In genomic region chr7:17060782-17061605, GRCm38 (mm10) we compare ENCODE assay signal across 8 mouse cellular contexts. TPM values are rescaled to one million over a fixed set of nuclear protein-coding genes. Genes with fewer than 3 reads are reported as not detected.
DNase-seq lines count a peak whose midpoint lies in the region; ATAC-seq and TF ChIP-seq lines count a peak whose summit lies in the region.

No protein-coding gene starts in this region.

- peak overlapping the region; percentile 86 for H3K4me2 ChIP-seq in kidney, embryonic 14.5 days (replicated peaks; ENCODE audit: low read depth, low read length)
- peak overlapping the region; percentile 68 for H3K4me2 ChIP-seq in lung, embryonic 16.5 days (ENCODE audit: low read depth, low read length)
- peak overlapping the region; percentile 51 for H3K4me2 ChIP-seq in stomach, postnatal 0 days (replicated peaks; ENCODE audit: low read depth)

- H3K9ac ChIP-seq in heart, adult 2 months (ENCODE audit: low read depth, low read length): peak overlapping the region; percentile 67
- H3K9ac ChIP-seq in kidney, embryonic 14.5 days (ENCODE audit: low read depth, low read length): peak overlapping the region; percentile 66; the same call in 1 of the 2 replicates
- H3K9ac ChIP-seq in lung, embryonic 16.5 days (ENCODE audit: low read length): peak overlapping the region; percentile 91
- H3K9ac ChIP-seq in stomach, postnatal 0 days (ENCODE audit: low read length): peak overlapping the region; percentile 78

- no peaks in the 10 kb centered on the region for H3K79me2 ChIP-seq in heart, adult 2 months (replicated peaks; ENCODE audit: control insufficient read depth, insufficient read depth, low read length)

- DNase-seq in left cerebral cortex, adult 2 months (ENCODE audit: extremely low spot score in 1 of 2, low spot score in 2 of 2): peak; percentile 37 to 45
- DNase-seq in left cerebral cortex, adult 11 months (ENCODE audit: low spot score): no peak
- peak; percentile 58 to 68 for DNase-seq in heart, adult 2 months
- peak; percentile 75 for DNase-seq in stomach, postnatal 0 days (ENCODE audit: low spot score)
- no peak for DNase-seq in left cerebral cortex, adult 9 months (ENCODE audit: low spot score in 2 of 2)

- no peaks in the 10 kb centered on the region; the same call in 1 of the 2 replicates for H3K36me3 ChIP-seq in heart, adult 2 months (ENCODE audit: control insufficient read depth, insufficient read depth, low read length)
- H3K36me3 ChIP-seq in kidney, embryonic 14.5 days (ENCODE audit: control insufficient read depth, insufficient read depth, low read length): no peaks in the 10 kb centered on the region
- H3K36me3 ChIP-seq in lung, embryonic 16.5 days (ENCODE audit: control insufficient read depth, insufficient read depth, low read length): no peaks in the 10 kb centered on the region
- H3K36me3 ChIP-seq in stomach, postnatal 0 days (ENCODE audit: control insufficient read depth, insufficient read depth, low read length): no peaks in the 10 kb centered on the region

- TF ChIP-seq EP300 in heart, adult 2 months (IDR thresholded peaks at IDR 0.05; ENCODE audit: insufficient read depth, low read depth, low read length): no peak
- TF ChIP-seq EP300 in stomach, postnatal 0 days (optimal IDR thresholded peaks at IDR 0.05): no peak

- TF ChIP-seq POLR2A in heart, adult 2 months (IDR thresholded peaks at IDR 0.05; ENCODE audit: insufficient read depth, low read depth, low read length): 0 out of 2 replicates have a peak, but pooled peaks have one; percentile 47

- peak overlapping the region; percentile 92 for H3K27ac ChIP-seq in left cerebral cortex, adult 2 months
- no peak overlapping the region for H3K27ac ChIP-seq in brown adipose tissue, adult 24 weeks (replicated peaks; ENCODE audit: low read depth, low read length)
- peak overlapping the region; percentile 86 for H3K27ac ChIP-seq in heart, adult 2 months
- H3K27ac ChIP-seq in kidney, embryonic 14.5 days (ENCODE audit: low read depth, low read length): peak overlapping the region; percentile 94; the same call in 1 of the 2 replicates
- H3K27ac ChIP-seq in lung, embryonic 16.5 days (ENCODE audit: low read length): peak overlapping the region; percentile 100
- peak overlapping the region; percentile 99 for H3K27ac ChIP-seq in stomach, postnatal 0 days (replicated peaks)

- TF ChIP-seq CTCF in left cerebral cortex, adult 2 months (IDR thresholded peaks at IDR 0.05): peak; percentile 39
- TF ChIP-seq CTCF in heart, adult 2 months (IDR thresholded peaks at IDR 0.05): peak; percentile 54
- TF ChIP-seq CTCF in stomach, postnatal 0 days (IDR thresholded peaks at IDR 0.05; ENCODE audit: low read depth): peak; percentile 74

- H3K27me3 ChIP-seq in heart, adult 2 months (ENCODE audit: control insufficient read depth, insufficient read depth, low read length): no peaks in the 10 kb centered on the region
- no peaks in the 10 kb centered on the region for H3K27me3 ChIP-seq in kidney, embryonic 14.5 days (ENCODE audit: control insufficient read depth, insufficient read depth, low read length)
- no peaks in the 10 kb centered on the region for H3K27me3 ChIP-seq in lung, embryonic 16.5 days (ENCODE audit: control insufficient read depth, insufficient read depth, low read depth, low read length)
- no peaks in the 10 kb centered on the region for H3K27me3 ChIP-seq in stomach, postnatal 0 days (ENCODE audit: control insufficient read depth, insufficient read depth, low read length)

- H3K9me3 ChIP-seq in kidney, embryonic 14.5 days (ENCODE audit: control insufficient read depth, low read length): no peaks in the 10 kb centered on the region
- no peaks in the 10 kb centered on the region for H3K9me3 ChIP-seq in lung, embryonic 16.5 days (ENCODE audit: control insufficient read depth, low read length)
- no peaks in the 10 kb centered on the region for H3K9me3 ChIP-seq in stomach, postnatal 0 days (ENCODE audit: control insufficient read depth, low read length)

- intact Hi-C loops in left cerebral cortex, adult 2 months (cut with DNase I): loop anchor here (5.0 kb wide), 1 partner anchor 44 kb away; no protein-coding TSS in a partner anchor
- intact Hi-C loops in heart, adult 2 months (cut with DNase I): no loop called here

- peaks cover 25% of the 10 kb centered on the region for H3K4me1 ChIP-seq in brown adipose tissue, adult 24 weeks (ENCODE audit: control insufficient read depth, insufficient read depth, insufficient read length, low read length)
- peaks cover 28% of the 10 kb centered on the region for H3K4me1 ChIP-seq in heart, adult 2 months (ENCODE audit: control insufficient read depth, insufficient read depth, low read length)
- H3K4me1 ChIP-seq in kidney, embryonic 14.5 days (ENCODE audit: control insufficient read depth, insufficient read depth, low read length): peaks cover 46% of the 10 kb centered on the region
- peaks cover 42% of the 10 kb centered on the region for H3K4me1 ChIP-seq in lung, embryonic 16.5 days (replicated peaks; ENCODE audit: control insufficient read depth, insufficient read depth, low read length)
- peaks cover 9% of the 10 kb centered on the region for H3K4me1 ChIP-seq in stomach, postnatal 0 days (replicated peaks; ENCODE audit: control insufficient read depth, insufficient read depth)

- 40% methylated on average over 22 of the region's 22 CpGs for WGBS in heart, adult 2 months
- WGBS in kidney, embryonic 14.5 days: 79% methylated on average over 22 of the region's 22 CpGs
- 46% methylated on average over 22 of the region's 22 CpGs for whole genome bisulfite sequencing in lung, embryonic 16.5 days
- WGBS in stomach, postnatal 0 days: 16% methylated on average over 21 of the region's 22 CpGs

- ATAC-seq in kidney, embryonic 14.5 days (ENCODE audit: low FRiP score, low TSS enrichment): no peak
- peak; percentile 4; the same call in 1 of the 2 replicates for ATAC-seq in lung, embryonic 16.5 days (ENCODE audit: low read depth)
- no peak; the same call in 1 of the 2 replicates for ATAC-seq in stomach, postnatal 0 days (ENCODE audit: low FRiP score, low TSS enrichment)

- peak overlapping the region; percentile 38 for H3K4me3 ChIP-seq in left cerebral cortex, adult 2 months
- peak overlapping the region; percentile 9; the same call in 1 of the 2 replicates for H3K4me3 ChIP-seq in brown adipose tissue, adult 24 weeks (ENCODE audit: insufficient read depth, low read depth, low read length)
- H3K4me3 ChIP-seq in heart, adult 2 months: peak overlapping the region; percentile 34
- H3K4me3 ChIP-seq in kidney, embryonic 14.5 days (ENCODE audit: low read length): peak overlapping the region; percentile 55; the same call in 1 of the 2 replicates
- peak overlapping the region; percentile 73 for H3K4me3 ChIP-seq in lung, embryonic 16.5 days (ENCODE audit: low read length)
- H3K4me3 ChIP-seq in stomach, postnatal 0 days (ENCODE audit: low read depth, low read length): peak overlapping the region; percentile 60

RNA-seq across cellular contexts. Expression of gene Hif3a, which starts 1.2 kb away (rescaled TPM):
- total RNA-seq in left cerebral cortex, adult 2 months (2021): 10 to 100 TPM; 12.1 to 12.8 TPM
- 0.25 TPM in 1 of 2 replicates, not detected in the other for polyA plus RNA-seq in brown adipose tissue, adult 24 weeks (2012; ENCODE audit: insufficient read depth, insufficient read length, missing spikeins)
- total RNA-seq in heart, adult 2 months (2021): 1 to 10 TPM; 1.9 to 3.0 TPM
- polyA plus RNA-seq in heart, adult 2 months (2012; rRNA removed): 1.6 and 2.5 TPM in 2 replicates
- polyA plus RNA-seq in kidney, embryonic 14.5 days (2014; fragmentation: Nextera tagmentation; extraction: Ambion mirVana): 14.2 and 19.7 TPM in 2 replicates
- polyA plus RNA-seq in lung, embryonic 16.5 days (2015; fragmentation: Nextera tagmentation; extraction: Ambion mirVana): 56.0 and 57.0 TPM in 2 replicates
- 3.4 and 4.0 TPM in 2 replicates for polyA plus RNA-seq in stomach, postnatal 0 days (2015; fragmentation: Nextera tagmentation; extraction: Ambion mirVana)

RNA-seq across cellular contexts. Expression of gene Psg16, which starts 12.8 kb away (rescaled TPM):
- 1 to 10 TPM; 3.6 to 5.6 TPM for total RNA-seq in left cerebral cortex, adult 2 months (2021)
- not detected in 2 replicates for polyA plus RNA-seq in brown adipose tissue, adult 24 weeks (2012; ENCODE audit: insufficient read depth, insufficient read length, missing spikeins)
- under 1 TPM; 0.10 to 0.16 TPM for total RNA-seq in heart, adult 2 months (2021)
- 0.06 TPM in 1 of 2 replicates, not detected in the other for polyA plus RNA-seq in heart, adult 2 months (2012; rRNA removed)
- polyA plus RNA-seq in kidney, embryonic 14.5 days (2014; fragmentation: Nextera tagmentation; extraction: Ambion mirVana): 0.06 and 0.23 TPM in 2 replicates
- polyA plus RNA-seq in lung, embryonic 16.5 days (2015; fragmentation: Nextera tagmentation; extraction: Ambion mirVana): 0.28 and 0.50 TPM in 2 replicates
- 0.05 and 0.12 TPM in 2 replicates for polyA plus RNA-seq in stomach, postnatal 0 days (2015; fragmentation: Nextera tagmentation; extraction: Ambion mirVana)

RNA-seq across cellular contexts. Expression of gene Ppp5c, which starts 33.3 kb away (rescaled TPM):
- 100 to 1,000 TPM; 163 to 168 TPM for total RNA-seq in left cerebral cortex, adult 2 months (2021)
- polyA plus RNA-seq in brown adipose tissue, adult 24 weeks (2012; ENCODE audit: insufficient read depth, insufficient read length, missing spikeins): 36.7 and 41.0 TPM in 2 replicates
- total RNA-seq in heart, adult 2 months (2021): 100 to 1,000 TPM in 1 of 2 experiments, 10 to 100 TPM in 1; 89.0 to 104 TPM
- 157 and 163 TPM in 2 replicates for polyA plus RNA-seq in heart, adult 2 months (2012; rRNA removed)
- polyA plus RNA-seq in kidney, embryonic 14.5 days (2014; fragmentation: Nextera tagmentation; extraction: Ambion mirVana): 103 and 115 TPM in 2 replicates
- polyA plus RNA-seq in lung, embryonic 16.5 days (2015; fragmentation: Nextera tagmentation; extraction: Ambion mirVana): 104 and 105 TPM in 2 replicates
- polyA plus RNA-seq in stomach, postnatal 0 days (2015; fragmentation: Nextera tagmentation; extraction: Ambion mirVana): 51.6 and 57.5 TPM in 2 replicates

Comparison
In these comparisons a context has a peak if more than half of its experiments do, and no peak if none do; other contexts are left out.
1. DNase-seq: peak in left cerebral cortex, adult 2 months (2 of 2), heart, adult 2 months (2 of 2) and stomach, postnatal 0 days (single experiment); none in left cerebral cortex, adult 11 months (single experiment) and left cerebral cortex, adult 9 months (0 of 2).
2. H3K4me3 ChIP-seq: peak in every context shown above with its lines; median percentile 73 in lung, embryonic 16.5 days; 60 in stomach, postnatal 0 days; 55 in kidney, embryonic 14.5 days; 38 in left cerebral cortex, adult 2 months; 34 in heart, adult 2 months; 9 in brown adipose tissue, adult 24 weeks.
3. Peak in every context shown above with its lines, with median percentiles within 50 percentile points of each other: CTCF ChIP-seq, H3K9ac ChIP-seq and H3K4me2 ChIP-seq.